Mouse (Mus musculus) limb, embryonic 14.5 days (tissue): ENCODE measurements around the gene Otub1. TPM values are rescaled to one million over a fixed set of nuclear protein-coding genes. Genes with fewer than 3 reads are reported as not detected.

Experiments
- ATAC-seq: fragments of 200-750 bp; cut with Nextera tagmentation; 2 replicates; pipeline ENCODE4 v1.8.0; 2017; ENCODE audit warnings: low read depth, moderate number of reproducible peaks, moderate TSS enrichment; ENCODE audit not compliant: low FRiP score
- DNase-seq: peaks from one replicate; pipeline ENCODE4 v3.0.0-alpha.2; 2015; ENCODE audit warnings: low spot score
- H3K27ac ChIP-seq: fragments of 300-500 bp; sonication (generic); replicated peaks from 2 replicates; pipeline ENCODE4 v1.5.1; 2014; ENCODE audit warnings: low read depth, mild to moderate bottlenecking, low read length, moderate library complexity, mixed read lengths
- H3K27me3 ChIP-seq: fragments of 300-500 bp; sonication (generic); 2 replicates; pipeline ENCODE4 v1.6.1; 2014; ENCODE audit warnings: low read length, mixed read lengths; ENCODE audit not compliant: control insufficient read depth, insufficient read depth
- H3K36me3 ChIP-seq: fragments of 300-500 bp; sonication (generic); 2 replicates; pipeline ENCODE4 v1.6.1; 2014; ENCODE audit warnings: mild to moderate bottlenecking, low read length, moderate library complexity, mixed read lengths; ENCODE audit not compliant: control insufficient read depth, insufficient read depth
- H3K4me1 ChIP-seq: fragments of 300-500 bp; sonication (generic); 2 replicates; pipeline ENCODE4 v1.6.1; 2014; ENCODE audit warnings: antibody characterized with exemption, low read length, mixed read lengths; ENCODE audit not compliant: control insufficient read depth, insufficient read depth
- H3K4me2 ChIP-seq: fragments of 300-500 bp; sonication (generic); replicated peaks from 2 replicates; pipeline ENCODE4 v1.6.1; 2014; ENCODE audit warnings: low read depth, mild to moderate bottlenecking, low read length, moderate library complexity; ENCODE audit not compliant: severe bottlenecking
- H3K4me3 ChIP-seq: fragments of 300-500 bp; sonication (generic); replicated peaks from 2 replicates; pipeline ENCODE4 v1.5.1; 2014; ENCODE audit warnings: low read length
- H3K9ac ChIP-seq: fragments of 300-500 bp; sonication (generic); 2 replicates; pipeline ENCODE4 v1.6.1; 2014; ENCODE audit warnings: mild to moderate bottlenecking, low read depth, low read length, moderate library complexity; ENCODE audit not compliant: severe bottlenecking
- H3K9me3 ChIP-seq: fragments of 300-500 bp; sonication (generic); 2 replicates; pipeline ENCODE4 v1.6.1; 2016; ENCODE audit warnings: low read length; ENCODE audit not compliant: control insufficient read depth
- POLR2A ChIP-seq: fragments of 200-500 bp; IDR thresholded peaks from 2 replicates; pipeline ENCODE4 v1.8.0; 2012; ENCODE audit warnings: inconsistent platforms, mild to moderate bottlenecking, moderate library complexity, borderline replicate concordance; ENCODE audit not compliant: insufficient read depth, insufficient read length; ENCODE audit errors: extremely low read depth
- WGBS: fragments of 180-500 bp; shearing (Covaris S2); extraction: QIAGEN DNeasy Blood & Tissue Kit; methylation state at CpG from one replicate; pipeline ENCODE4 v1.1.7; 2014; 5-methylcytosine and 5-hydroxymethylcytosine counted together
- polyA plus RNA-seq, 2 experiments: library from polyadenylated mRNA; depleted of rRNA in 1 of 2; stranded (reverse) in 1 of 2; unstranded in 1 of 2; fragments of >200 nt; fragmentation: Nextera tagmentation in 1 of 2; extraction: Ambion mirVana in 1 of 2; gene quantifications; 2 replicates each; pipeline versions ENCODE4 v1.2.1 to v1.2.3; 2012 to 2014

Gene Otub1
- polyA plus RNA-seq, 2 experiments = 157 to 203 TPM

DNA sequence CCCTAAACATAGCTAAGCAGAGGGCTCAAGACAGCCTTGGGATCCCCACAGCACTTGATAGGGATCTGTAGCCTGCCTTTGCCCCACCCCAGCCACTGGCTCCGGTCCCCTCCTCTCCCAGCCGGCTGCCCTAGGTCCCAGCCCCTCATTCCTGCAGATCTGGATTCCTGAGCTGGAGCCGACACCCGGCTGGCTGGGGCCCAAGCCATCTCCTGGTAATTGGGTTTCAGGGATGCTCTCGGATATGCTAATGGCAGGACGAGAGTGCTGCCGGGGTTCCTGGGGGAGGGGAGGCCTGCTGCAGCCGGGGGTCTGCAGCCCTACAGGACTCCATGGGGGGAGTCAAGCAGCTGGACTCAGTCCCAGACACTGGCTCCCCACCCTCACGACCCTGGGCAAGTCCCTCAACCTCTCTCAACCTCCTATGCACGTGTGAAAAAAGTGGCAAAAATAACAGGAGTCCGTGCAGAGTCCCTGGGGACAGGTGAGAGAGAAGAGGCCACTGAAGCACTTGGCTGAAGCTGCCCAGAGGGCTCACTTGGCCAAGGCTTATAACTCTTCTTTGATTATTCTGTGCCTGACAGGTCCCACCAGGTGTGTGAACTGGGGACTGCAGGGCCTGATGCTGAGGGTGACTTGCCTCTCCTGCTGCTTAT, 29.9 kb downstream of the Otub1 start:
- Histone ChIP-seq H3K9ac (no peak overlapping the region), H3K9me3 (no peaks in the 10 kb centered on the region), H3K4me1 (peaks cover 32% of the 10 kb centered on the region), H3K36me3 (no peaks in the 10 kb centered on the region), H3K4me3 (no peak overlapping the region), H3K27ac (no peak overlapping the region), H3K4me2 (0 out of 2 replicates have a peak overlapping the region, but pooled peaks have one; percentile 4), H3K27me3 (no peaks in the 10 kb centered on the region)
- no peak for TF ChIP-seq POLR2A
- ATAC-seq = 0 out of 2 replicates have a peak, but pooled peaks have one; percentile 16
- DNase-seq = peak; percentile 48
- WGBS = 6% methylated on average over 10 of the region's 11 CpGs

DNA sequence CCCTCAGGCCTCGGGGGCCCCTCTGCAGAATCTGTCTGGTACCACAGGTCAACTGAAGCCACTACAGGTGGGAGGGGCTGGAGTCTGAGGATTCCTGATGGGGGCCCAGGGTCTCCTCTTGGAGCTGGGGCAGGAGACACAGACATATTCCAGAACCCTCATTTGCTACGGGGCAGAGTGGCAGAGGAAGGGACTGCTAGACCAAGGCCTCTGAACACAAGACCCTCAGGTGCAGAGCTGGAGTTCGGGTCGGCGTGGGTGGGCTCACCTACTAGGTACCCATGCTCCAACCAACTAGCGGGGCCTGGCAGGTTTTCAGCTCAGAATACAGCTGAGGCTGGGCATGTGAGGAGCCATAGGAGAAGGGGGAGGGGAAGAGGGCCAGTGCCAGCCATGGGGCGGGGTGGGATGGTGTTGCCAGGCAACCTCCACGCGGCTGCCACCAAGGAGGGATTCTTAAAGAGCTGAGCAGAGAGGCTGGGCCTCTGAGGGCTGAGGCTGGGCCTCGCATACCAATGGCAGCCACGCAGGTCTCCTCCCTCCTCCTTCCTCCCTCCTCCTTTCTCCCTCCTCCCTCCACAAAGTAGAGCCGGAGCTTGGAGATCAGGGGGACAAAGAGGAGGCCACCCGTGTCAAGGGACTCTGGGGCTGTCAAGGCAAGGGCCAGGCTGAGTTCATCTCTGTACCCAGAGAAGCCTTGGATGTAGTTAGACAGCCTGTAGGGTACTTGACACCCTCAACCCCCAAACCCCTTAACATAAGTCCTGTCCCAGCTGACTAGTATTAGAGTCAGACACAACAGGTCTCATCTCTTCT, 33.9 kb downstream of the Otub1 start:
- no peak overlapping the region; the same call in 1 of the 2 replicates for H3K27ac ChIP-seq
- peaks cover 27% of the 10 kb centered on the region for H3K4me1 ChIP-seq
- WGBS = 13% methylated on average over 12 of the region's 13 CpGs
- peaks cover 9% of the 10 kb centered on the region; the same call in 1 of the 2 replicates for H3K27me3 ChIP-seq
- no peaks in the 10 kb centered on the region for H3K36me3 ChIP-seq
- no peak for TF ChIP-seq POLR2A
- peak; percentile 84 for ATAC-seq
- H3K4me2 ChIP-seq = 0 out of 2 replicates have a peak overlapping the region, but pooled peaks have one; percentile 3
- H3K9ac ChIP-seq = no peak overlapping the region
- H3K4me3 ChIP-seq = no peak overlapping the region
- DNase-seq = peak; percentile 79
- H3K9me3 ChIP-seq = no peaks in the 10 kb centered on the region

DNA sequence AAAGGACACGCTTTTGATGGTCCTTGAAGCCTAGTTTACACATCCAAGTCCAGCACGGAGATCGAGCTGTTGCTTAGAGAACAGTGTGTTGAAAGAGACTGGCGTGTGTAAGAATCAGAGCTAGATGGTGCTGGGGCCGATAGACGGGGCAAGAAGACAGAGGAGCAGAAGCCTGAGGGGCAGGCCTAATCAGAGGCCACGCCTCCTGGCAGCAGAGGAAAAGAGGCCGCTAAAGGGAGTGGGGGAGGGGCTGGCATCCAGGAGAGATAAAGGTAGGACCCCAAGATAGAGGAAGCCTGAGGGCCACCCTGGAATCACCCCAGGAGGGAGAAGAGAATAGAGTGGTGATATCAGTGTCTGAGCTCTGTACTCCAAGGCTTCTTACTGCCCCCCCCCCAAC, 34.7 kb downstream of the Otub1 start:
- ATAC-seq = no peak

DNA sequence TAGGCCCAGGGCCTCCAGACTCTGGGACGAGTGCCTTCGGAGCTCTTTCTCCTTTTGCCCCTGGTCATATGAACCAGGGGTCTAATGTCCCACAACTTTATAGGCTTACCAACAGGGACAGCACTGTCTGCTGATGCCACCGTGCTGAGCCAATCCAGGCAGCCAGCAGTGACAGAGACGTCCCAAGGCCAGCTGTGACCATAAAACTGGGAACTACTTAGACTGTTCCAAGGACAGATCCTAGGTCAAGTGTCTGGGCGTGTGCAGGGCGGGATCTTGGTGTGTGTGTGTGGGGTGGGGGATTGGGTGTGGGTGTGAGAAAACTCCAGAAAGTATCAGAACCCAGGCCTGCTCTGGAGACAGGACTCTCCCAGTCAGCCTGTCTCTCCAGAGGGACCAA, 35.2 kb downstream of the Otub1 start:
- WGBS = 58% methylated on average over 6 of the region's 6 CpGs
- no peaks in the 10 kb centered on the region for H3K36me3 ChIP-seq
- H3K9me3 ChIP-seq = no peaks in the 10 kb centered on the region
- TF ChIP-seq POLR2A = no peak
- no peak overlapping the region for H3K4me2 ChIP-seq
- H3K4me1 ChIP-seq = peaks cover 20% of the 10 kb centered on the region
- H3K9ac ChIP-seq = no peak overlapping the region
- no peak overlapping the region for H3K27ac ChIP-seq
- no peak for DNase-seq
- H3K27me3 ChIP-seq = peaks cover 20% of the 10 kb centered on the region
- no peak for ATAC-seq
- no peak overlapping the region for H3K4me3 ChIP-seq

More for the DNA sequence above, 34.7 kb downstream of the Otub1 start:
- DNase-seq = no peak
- Histone ChIP-seq H3K4me3 (no peak overlapping the region), H3K4me1 (peaks cover 26% of the 10 kb centered on the region), H3K36me3 (no peaks in the 10 kb centered on the region), H3K4me2 (no peak overlapping the region), H3K27me3 (peaks cover 16% of the 10 kb centered on the region), H3K27ac (no peak overlapping the region), H3K9ac (no peak overlapping the region), H3K9me3 (no peaks in the 10 kb centered on the region)
- 17% methylated on average over 8 of the region's 8 CpGs for WGBS
- TF ChIP-seq POLR2A = no peak

DNA sequence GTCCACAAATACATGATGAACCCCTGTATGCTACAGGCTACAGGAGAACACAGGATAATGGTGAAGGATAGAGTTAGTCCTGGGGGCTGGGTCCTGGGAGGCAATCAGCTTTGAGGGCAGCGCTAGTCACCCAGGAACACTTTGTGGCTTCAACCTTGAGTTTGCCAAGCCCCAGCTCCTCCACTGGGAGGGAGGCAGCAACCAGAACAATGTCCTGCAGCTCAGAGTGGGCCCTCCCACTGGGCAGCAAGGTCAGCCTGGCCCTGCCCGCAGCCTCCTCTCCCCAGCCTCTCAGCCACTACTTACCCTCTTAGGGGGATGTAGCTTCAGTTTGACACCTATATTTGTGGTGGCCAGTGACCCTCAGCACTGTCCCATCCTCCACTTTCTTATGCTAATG, 37.7 kb downstream of the Otub1 start:
- Histone ChIP-seq H3K36me3 (no peaks in the 10 kb centered on the region), H3K4me2 (no peak overlapping the region), H3K9me3 (no peaks in the 10 kb centered on the region), H3K4me1 (peaks cover 34% of the 10 kb centered on the region), H3K9ac (no peak overlapping the region), H3K4me3 (no peak overlapping the region), H3K27ac (no peak overlapping the region), H3K27me3 (peaks cover 20% of the 10 kb centered on the region)
- DNase-seq (no peak), ATAC-seq (no peak)
- TF ChIP-seq POLR2A = no peak
- 40% methylated on average over 2 of the region's 2 CpGs for WGBS
